Mouse (Mus musculus): ENCODE measurements around the gene Pgd.

Gene Pgd

DNA sequence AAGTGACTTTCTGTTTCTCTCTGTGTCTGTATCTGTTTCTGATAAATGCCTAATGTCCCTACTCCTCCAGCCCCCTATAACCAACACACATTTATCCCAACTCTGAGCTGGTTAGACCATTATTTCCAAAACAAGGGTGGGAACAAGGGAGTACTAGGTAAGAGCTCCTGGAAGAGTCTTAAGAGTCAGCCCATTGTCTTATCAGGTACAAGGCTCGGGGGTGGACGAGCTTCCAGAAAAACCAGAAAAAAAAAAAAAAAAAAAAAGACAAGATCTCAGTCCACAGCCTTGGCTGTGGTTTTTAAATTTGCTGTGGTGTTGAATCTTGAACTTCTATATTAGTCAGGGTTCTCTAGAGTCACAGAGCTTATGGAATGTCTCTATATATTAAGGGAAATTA, 1.4 kb upstream of the Pgd start:
- no peak for DNase-seq (ENCODE audit: low read depth, low spot score)

DNA sequence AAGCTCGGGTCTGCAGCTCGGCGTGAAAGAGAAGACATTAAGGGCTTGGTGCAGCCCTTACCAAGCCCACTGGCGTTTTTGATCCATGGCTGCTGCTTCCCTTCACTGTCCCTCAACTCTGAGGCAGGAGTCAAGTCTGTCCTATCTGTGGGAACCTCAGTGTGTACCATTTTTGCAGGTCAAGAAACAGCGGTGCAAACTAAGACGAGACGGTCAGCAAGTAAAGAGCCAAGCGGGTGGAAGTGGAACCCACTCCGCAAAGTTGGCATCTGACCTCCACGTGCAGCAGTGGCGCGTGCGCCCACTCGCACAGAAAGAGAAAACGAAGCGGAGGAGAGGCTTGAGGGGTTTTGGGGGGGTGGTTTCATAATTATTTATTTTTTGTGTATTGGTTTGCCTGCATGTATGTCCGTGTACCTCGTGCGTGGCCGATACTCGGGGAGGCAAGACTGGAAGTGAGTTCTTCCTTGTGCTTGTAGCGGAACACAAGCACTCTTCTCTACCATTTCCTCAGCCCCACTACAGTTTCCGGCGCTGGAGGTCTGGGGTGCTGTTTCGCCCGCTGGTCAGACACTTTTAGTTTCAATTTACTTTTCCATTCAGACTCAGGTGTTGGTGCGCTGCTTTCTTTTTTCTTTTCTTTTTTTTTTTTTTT, 513 bp upstream of the Pgd start:
- DNase-seq (ENCODE audit: low read depth, low spot score): no peak

GRCm38 (mm10) chr4:149164150-149164549, 2.4 kb downstream of the Pgd start:
- DNase-seq (ENCODE audit: low read depth, low spot score): no peak

DNA sequence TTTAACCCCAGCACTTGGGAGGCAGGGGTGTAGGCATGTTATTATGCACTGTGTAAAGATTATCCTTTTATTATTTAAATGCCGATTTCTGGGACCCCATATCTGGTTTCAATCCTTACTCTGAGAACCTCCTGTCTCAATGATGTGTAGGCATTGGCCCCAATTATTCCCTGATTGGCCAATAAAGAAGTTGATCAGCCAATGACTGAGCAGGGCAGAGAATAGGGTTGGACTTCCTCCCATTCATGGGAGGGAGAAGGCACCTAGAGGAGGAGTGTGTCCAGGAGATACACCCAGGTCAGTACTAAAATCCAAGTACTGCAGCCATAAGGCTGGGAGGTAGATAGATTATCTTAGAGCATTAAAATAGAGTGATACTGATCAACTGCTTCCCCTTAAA, 3.4 kb downstream of the Pgd start:
- DNase-seq (ENCODE audit: low read depth, low spot score): no peak

GRCm38 (mm10) chr4:149161166-149161565, 5.4 kb downstream of the Pgd start:
- DNase-seq (ENCODE audit: low read depth, low spot score): no peak

DNA sequence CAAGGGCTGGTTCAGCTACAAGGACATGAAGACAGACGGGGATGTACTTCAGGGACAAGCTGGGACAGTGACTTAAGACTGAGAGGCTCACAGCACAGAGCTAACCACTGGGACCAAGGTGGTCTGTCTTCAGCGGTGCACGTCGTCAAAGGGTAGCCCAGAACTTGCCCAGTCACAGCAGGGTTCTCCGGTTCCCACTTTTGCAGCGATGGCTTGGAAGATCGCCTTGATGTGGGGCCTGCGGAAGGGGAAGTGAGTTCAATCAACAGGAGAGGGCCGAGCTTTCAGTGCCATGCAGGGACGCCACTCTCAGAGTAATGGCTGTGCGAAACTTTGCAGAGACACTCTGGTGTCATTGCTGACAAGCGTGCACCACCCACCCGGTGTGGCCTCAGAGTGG, 6.7 kb downstream of the Pgd start:
- DNase-seq (ENCODE audit: low read depth, low spot score): no peak

DNA sequence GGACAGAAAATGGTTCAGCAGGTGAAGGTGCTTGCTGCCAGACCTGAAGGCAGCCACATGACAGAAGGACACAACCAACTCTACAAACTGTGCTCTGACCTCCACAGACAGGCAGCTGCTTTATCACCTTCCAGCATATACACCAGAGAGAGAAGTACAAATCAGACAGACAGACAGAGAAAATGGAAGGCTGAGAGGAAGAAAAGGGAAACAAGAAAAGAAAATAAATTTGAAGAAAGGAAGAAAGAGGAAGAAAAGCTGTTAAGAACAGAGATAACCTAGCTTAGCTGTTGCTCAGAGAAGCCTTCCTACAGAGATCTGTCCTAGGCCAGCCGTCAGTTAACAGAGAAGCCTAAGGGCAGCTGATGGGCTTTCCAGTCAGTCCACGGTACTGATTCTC, 7.4 kb downstream of the Pgd start:
- no peak for DNase-seq (ENCODE audit: low read depth, low spot score)

GRCm38 (mm10) chr4:149157415-149157973, 9.1 kb downstream of the Pgd start:
- no peak for DNase-seq (ENCODE audit: low read depth, low spot score)

DNA sequence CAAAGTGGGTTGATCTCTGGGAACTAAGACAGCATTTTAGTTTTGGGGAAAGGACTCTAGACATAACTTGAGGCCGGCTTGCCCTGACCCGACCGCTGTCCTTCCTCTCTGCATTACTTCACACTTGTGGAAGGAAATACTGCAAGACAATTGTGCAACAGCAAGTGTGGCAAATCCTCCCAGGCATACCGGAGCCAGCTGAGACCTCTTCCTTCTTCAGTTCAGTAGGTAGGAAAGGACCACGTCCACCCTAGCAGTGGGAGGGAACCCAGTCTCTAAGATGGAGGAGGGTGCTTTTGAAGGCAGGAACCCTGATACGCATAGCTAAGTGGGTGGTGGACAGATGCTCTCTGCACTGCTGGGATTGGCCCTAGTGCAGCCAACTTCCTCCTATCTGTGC, 10.9 kb downstream of the Pgd start:
- no peak for DNase-seq (ENCODE audit: low read depth, low spot score)

DNA sequence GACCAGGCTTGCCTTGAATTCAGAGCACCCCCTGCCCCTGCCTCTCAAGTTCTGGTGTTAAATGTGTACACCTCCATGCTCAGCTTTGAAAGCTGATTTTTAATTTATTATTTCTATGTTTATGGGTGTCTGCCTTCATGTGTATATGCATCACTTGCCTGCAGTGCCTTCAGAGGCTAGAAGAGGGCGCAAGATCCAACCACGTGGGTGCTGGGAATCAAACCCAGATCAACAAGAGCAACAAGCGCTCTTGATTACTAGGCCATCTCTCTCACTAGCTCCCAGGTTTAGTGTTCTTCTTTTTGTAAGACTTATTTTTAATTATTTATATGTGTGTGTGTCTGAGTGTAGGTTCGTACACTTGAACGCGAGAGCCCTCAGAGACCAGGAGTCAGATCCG, 11.7 kb downstream of the Pgd start:
- no peak for DNase-seq (ENCODE audit: low read depth, low spot score)

GRCm38 (mm10) chr4:149150721-149151120, 15.8 kb downstream of the Pgd start:
- DNase-seq (ENCODE audit: low read depth, low spot score): no peak

DNA sequence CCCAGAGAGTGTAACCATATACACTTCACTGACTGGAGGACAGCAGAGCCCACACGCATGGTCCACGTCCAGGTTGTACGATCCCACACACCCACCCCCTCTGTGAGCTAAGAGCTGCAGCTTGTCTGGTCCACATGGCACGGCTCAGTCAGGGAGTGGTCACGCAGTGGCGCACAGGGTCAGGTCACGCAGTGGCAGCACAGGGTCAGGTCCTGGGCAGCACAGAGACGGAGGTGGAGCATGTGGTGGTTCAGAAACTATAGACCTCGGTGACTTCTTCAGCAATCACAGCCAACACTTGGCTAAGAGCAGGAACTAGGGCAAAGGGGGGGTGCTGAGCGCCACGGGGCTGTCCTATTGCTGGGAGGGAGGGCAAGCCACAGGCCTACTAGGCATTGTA, 16.3 kb downstream of the Pgd start:
- no peak for DNase-seq (ENCODE audit: low read depth, low spot score)

DNA sequence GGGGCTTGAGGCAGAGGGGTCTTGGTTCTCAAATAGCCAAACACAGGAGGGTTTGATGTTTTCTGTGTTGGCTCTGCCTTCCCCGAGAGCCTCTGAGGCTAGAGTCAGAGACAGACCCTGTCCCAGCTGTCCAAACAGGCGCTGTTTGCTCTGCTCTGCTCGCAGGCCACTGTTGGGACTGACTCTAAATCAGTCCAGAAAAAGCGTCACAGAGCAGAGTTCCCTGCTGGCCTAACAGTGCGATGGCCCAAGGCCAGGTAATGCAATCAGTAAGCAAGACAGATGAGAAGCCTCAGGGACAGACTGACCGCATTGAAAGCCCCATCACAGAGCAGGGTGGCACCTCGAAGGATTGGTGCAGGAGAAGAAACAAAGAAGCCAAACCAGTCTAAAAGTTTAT, 17.0 kb downstream of the Pgd start:
- DNase-seq (ENCODE audit: low read depth, low spot score): no peak

GRCm38 (mm10) chr4:149149196-149149595, 17.4 kb downstream of the Pgd start:
- DNase-seq (ENCODE audit: low read depth, low spot score): no peak

DNA sequence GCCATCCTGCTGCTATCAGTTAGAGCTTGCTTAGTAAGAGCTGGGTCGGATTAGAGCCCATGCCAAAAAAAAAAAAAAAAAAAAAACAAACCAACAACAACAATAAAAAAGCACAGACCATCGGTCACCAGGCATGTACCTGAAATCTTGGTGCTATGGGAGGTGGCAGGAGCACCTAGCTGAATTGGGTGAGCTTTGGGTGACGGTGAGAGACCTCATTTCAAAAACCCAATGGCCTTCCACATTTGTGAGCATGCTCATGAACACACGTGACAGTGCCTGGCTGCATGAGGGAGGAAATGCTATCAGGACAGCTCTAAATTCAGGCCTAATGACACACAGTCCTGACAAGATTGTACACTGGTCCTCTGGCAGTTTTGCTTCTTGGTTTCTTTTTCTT, 18.5 kb downstream of the Pgd start:
- no peak for DNase-seq (ENCODE audit: low read depth, low spot score)

- DNase-seq (ENCODE audit: low read depth, low spot score): no peak
Measured at GRCm38 (mm10) chr4:149147528-149147927, 19.0 kb downstream of the Pgd start.

DNA sequence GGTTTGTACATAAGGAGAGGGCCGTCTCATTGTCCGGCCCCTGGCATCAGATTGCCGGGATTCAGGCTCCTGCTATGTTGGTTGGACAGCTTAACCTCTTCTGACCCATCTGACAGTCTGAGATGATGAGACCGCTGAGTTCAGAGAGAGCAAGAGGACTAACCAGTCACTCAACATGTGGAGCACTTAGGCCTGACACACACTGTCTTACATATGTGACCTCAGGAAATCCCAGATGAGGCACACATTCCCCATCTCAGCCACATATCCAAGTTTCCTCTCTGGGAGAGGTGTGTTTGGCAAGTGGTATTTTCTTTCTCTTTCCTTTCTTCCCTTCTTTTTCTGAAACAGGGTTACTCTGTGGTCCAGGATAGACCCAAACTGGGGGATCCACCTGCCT, 21.4 kb downstream of the Pgd start:
- DNase-seq (ENCODE audit: low read depth, low spot score): no peak

GRCm38 (mm10) chr4:149144459-149144858, 22.1 kb downstream of the Pgd start:
- peak; percentile 68 for DNase-seq (ENCODE audit: low read depth, low spot score)

DNA sequence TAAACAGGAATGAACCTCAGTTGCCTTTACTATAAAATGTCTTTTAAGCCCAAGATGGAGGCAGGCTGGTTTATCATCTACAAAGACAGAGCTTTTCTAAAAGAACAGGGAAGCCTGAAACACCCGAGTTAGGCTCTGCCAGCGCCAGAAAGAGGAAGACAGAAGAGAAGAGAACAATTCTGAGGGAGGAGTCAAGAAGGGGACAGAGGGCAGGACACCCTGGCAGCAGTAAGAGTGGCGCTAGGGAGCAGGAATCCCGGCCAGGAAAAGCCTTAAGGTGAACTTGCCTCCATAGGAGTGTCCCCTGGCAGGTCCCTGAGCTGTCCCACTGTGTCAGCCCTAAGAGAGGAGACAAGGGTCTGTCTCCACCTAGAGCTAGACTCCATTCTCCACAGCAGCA, 23.0 kb downstream of the Pgd start:
- no peak for DNase-seq (ENCODE audit: low read depth, low spot score)

DNA sequence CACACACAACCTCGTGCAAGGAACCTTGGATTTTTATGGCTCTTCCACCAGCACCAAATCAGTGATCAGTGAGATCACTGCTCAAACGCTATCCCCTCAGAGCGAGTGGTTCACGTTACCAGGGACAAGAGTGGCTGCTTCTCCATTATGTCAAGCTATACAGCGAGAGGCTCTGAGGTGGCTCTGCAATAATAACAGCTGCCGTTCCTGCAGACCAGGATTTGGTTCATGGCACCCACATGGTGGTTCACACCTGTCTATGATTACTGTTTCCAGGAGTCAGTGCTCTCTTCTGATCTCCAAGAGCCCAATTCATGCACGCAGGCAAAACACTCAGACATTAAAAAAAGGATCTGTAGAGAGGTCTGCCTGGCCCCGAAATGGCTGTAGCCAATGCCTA, 28.1 kb downstream of the Pgd start:
- no peak for DNase-seq (ENCODE audit: low read depth, low spot score)

DNA sequence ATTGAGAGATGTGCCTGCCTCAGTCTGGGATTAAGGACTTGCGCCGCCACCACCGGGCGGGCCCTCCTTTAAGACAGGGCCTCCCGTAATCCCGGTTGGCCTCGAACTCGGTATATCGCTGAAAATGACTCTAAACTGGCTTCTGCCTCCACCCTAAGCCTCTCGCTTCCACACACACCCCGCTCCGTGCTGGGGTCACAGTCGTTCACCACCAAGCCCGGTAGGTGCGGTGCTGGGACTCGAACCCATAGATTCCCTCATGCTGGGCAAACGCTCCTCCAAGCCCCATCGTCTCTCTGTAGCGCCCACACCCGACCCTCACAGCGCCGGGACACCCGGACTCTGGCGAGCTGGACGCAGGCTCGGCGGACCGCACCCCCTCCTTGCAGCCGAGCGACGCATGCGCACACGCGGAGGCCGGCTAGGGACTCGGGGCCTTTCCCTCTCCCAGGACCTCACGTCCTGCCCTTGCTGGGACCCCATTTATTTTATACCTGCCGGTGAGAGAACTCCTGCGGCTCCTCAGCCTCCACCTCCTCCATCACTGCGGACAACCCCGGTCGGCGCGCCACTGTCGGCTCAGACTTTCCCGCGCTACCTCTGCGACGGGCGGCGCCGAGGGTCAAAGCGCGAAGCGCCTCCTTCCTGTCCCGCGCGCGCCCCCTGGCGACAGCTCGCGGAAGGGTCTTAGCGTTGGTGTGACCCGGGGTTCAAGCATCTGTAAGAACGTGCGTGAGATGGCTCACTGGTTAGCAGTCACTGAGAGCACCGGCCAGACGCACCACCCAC, 29.4 kb downstream of the Pgd start, which contains the start of gene Cenps:
Gene Cenps, minus strand, starts transcription at position 648 of the 789 bp plus-strand sequence.
- peak; percentile 88 for DNase-seq (ENCODE audit: low read depth, low spot score)

DNA sequence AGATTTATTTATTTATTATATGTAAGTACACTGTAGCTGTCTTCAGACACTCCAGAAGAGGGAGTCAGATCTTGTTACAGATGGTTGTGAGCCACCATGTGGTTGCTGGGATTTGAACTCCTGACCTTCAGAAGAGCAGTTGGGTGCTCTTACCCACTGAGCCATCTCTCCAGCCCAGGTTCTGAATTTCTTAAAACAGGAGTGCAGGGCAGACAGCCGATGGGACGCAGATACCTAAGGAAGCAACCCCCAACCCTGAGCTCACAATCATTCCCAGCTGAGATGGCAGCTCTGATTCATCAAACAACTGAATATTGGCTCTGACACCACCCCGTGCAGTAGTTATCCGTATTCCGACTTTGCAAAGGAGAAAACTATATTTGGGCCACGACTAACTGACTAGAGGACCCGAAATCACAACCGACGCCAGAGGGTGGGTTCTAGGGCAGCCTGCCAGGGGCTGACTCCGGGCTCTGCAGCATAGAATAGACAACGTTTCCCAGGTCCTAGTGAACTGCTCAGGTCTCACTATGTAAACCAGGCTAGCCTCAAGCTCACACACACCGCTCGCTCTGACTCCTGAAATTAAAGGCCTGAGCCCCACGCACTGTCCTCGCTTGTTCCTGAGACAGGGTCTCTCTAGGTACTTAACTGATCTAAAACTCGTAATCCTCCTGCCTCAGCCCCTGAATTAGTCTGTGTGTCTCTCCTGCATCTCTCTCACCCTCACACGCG, 30.3 kb downstream of the Pgd start:
- no peak for DNase-seq (ENCODE audit: low read depth, low spot score)
